Mouse (Mus musculus) liver, postnatal 0 days (tissue): Measurements from ENCODE around the gene Pnldc1. TPM values are rescaled to one million over a fixed set of nuclear protein-coding genes. Genes with fewer than 3 reads are reported as not detected.
"Not testable (repeated sequence)": the region's sequence is repeated elsewhere in the genome, so short reads cannot be mapped to it uniquely, and the experiment has no call there.

Experiments used
- ATAC-seq: fragments of 200-750 bp; cut with Nextera tagmentation; 2 replicates; pipeline ENCODE4 v1.8.0; 2017; ENCODE audit warnings: mild to moderate bottlenecking, moderate library complexity
- DNase-seq: peaks from one replicate; pipeline ENCODE4 v3.0.0-alpha.2; 2016
- H3K27ac ChIP-seq: fragments of 300-500 bp; sonication (generic); 2 replicates; pipeline ENCODE4 v1.5.1; 2014; ENCODE audit warnings: antibody characterized with exemption, moderate library complexity, mild to moderate bottlenecking, low read depth
- H3K27me3 ChIP-seq: fragments of 300-500 bp; sonication (generic); 2 replicates; pipeline ENCODE4 v1.6.1; 2014; ENCODE audit warnings: low read length, control low read depth, mixed read lengths; ENCODE audit not compliant: insufficient read depth
- H3K36me3 ChIP-seq: fragments of 300-500 bp; sonication (generic); replicated peaks from 2 replicates; pipeline ENCODE4 v1.6.1; 2014; ENCODE audit warnings: mild to moderate bottlenecking, control low read depth, low read length, moderate library complexity, mixed read lengths; ENCODE audit not compliant: insufficient read depth
- H3K4me1 ChIP-seq: fragments of 300-500 bp; sonication (generic); 2 replicates; pipeline ENCODE4 v1.6.1; 2014; ENCODE audit warnings: antibody characterized with exemption, mild to moderate bottlenecking, control low read depth; ENCODE audit not compliant: insufficient read depth
- H3K4me2 ChIP-seq: fragments of 300-500 bp; sonication (generic); 2 replicates; pipeline ENCODE4 v1.6.1; 2014; ENCODE audit warnings: low read depth, mild to moderate bottlenecking, low read length, moderate library complexity, mixed read lengths
- H3K4me3 ChIP-seq: fragments of 300-500 bp; sonication (generic); 2 replicates; pipeline ENCODE4 v1.5.1; 2014; ENCODE audit warnings: low read depth, low read length
- H3K9ac ChIP-seq: fragments of 300-500 bp; sonication (generic); replicated peaks from 2 replicates; pipeline ENCODE4 v1.6.1; 2014; ENCODE audit warnings: mild to moderate bottlenecking, moderate library complexity
- H3K9me3 ChIP-seq: fragments of 300-500 bp; sonication (generic); 2 replicates; pipeline ENCODE4 v1.6.1; 2016; ENCODE audit warnings: mild to moderate bottlenecking, control low read depth, low read length, mixed read lengths
- CTCF ChIP-seq: sonication (generic); IDR thresholded peaks from 2 replicates; pipeline ENCODE4 v1.5.1; 2016; ENCODE audit warnings: antibody characterized with exemption, low read depth
- EP300 ChIP-seq: IDR thresholded peaks from 2 replicates; pipeline ENCODE4 v1.6.1; 2016; ENCODE audit warnings: antibody characterized with exemption, low read depth, mild to moderate bottlenecking
- WGBS: fragments of 180-500 bp; shearing (Covaris S2); extraction: QIAGEN DNeasy Blood & Tissue Kit; methylation state at CpG from one replicate; pipeline ENCODE4 v1.1.7; 2014; ENCODE audit not compliant: insufficient replicate concordance; 5-methylcytosine and 5-hydroxymethylcytosine counted together
- polyA plus RNA-seq: library from polyadenylated mRNA; unstranded; fragments of >200 nt; fragmentation: Nextera tagmentation; extraction: Ambion mirVana; gene quantifications from 2 replicates; pipeline ENCODE4 v1.2.1, GENCODE M21; 2015

Gene Pnldc1
- polyA plus RNA-seq, 1 experiment from 2014 or later = 0.95 TPM

GRCm38 (mm10) chr17:12940151-12940805 is 30.2 kb upstream of the Pnldc1 start, which contains the start of gene Acat3:
Gene Acat3 (minus strand): TSS chr17:12940600.
- H3K27me3 ChIP-seq = no peaks in the 10 kb centered on the region
- H3K4me2 ChIP-seq = peak within 1 kb of the TSS; percentile 73
- peaks cover 6% of the 10 kb centered on the region; the same call in 1 of the 2 replicates for H3K36me3 ChIP-seq
- H3K4me1 ChIP-seq = peaks cover 8% of the 10 kb centered on the region
- ATAC-seq = peak; percentile 54
- 10% methylated on average over 26 of the region's 27 CpGs for WGBS
- TF ChIP-seq EP300 = 0 out of 2 replicates have a peak, but pooled peaks have one; percentile 39
- TF ChIP-seq CTCF = no peak
- peak within 1 kb of the TSS; percentile 44 for H3K9ac ChIP-seq
- DNase-seq = peak; percentile 66
- H3K9me3 ChIP-seq = no peaks in the 10 kb centered on the region
- peak within 1 kb of the TSS; percentile 68 for H3K27ac ChIP-seq
- peak within 1 kb of the TSS; percentile 39 for H3K4me3 ChIP-seq

- peak overlapping the region; percentile 68 for H3K27ac ChIP-seq
- peak overlapping the region; percentile 39 for H3K4me3 ChIP-seq
- not testable (repeated sequence) for H3K27me3 ChIP-seq, H3K4me1 ChIP-seq, H3K9me3 ChIP-seq, DNase-seq, H3K36me3 ChIP-seq
- WGBS = 44% methylated on average over 2 of the region's 12 CpGs
- 0 out of 2 replicates have a peak, but pooled peaks have one; percentile 5 for ATAC-seq
- H3K4me2 ChIP-seq = peak overlapping the region; percentile 73
- H3K9ac ChIP-seq = peak overlapping the region; percentile 44
Observed at GRCm38 (mm10) chr17:12939377-12940148, 29.5 kb upstream of the Pnldc1 start.

- H3K4me2 ChIP-seq = peak overlapping the region; percentile 6; the same call in 1 of the 2 replicates
- ATAC-seq = no peak
- H3K4me1 ChIP-seq = peaks cover 8% of the 10 kb centered on the region
- 0 out of 2 replicates have a peak, but pooled peaks cover 1% of the 10 kb centered on the region for H3K36me3 ChIP-seq
- H3K27me3 ChIP-seq = no peaks in the 10 kb centered on the region
- no peak for DNase-seq
- H3K27ac ChIP-seq = peak overlapping the region; percentile 71
- WGBS = 55% methylated on average over 2 of the region's 2 CpGs
- no peak overlapping the region for H3K4me3 ChIP-seq
- no peak overlapping the region for H3K9ac ChIP-seq
- H3K9me3 ChIP-seq = no peaks in the 10 kb centered on the region
- TF ChIP-seq CTCF (no peak), EP300 (no peak)
Observed at GRCm38 (mm10) chr17:12938077-12938476, 28.0 kb upstream of the Pnldc1 start.

GRCm38 (mm10) chr17:12937412-12937970 is 27.5 kb upstream of the Pnldc1 start:
- Histone ChIP-seq H3K9me3 (no peaks in the 10 kb centered on the region), H3K36me3 (no peaks in the 10 kb centered on the region), H3K4me2 (no peak overlapping the region), H3K27ac (peak overlapping the region; percentile 71), H3K4me3 (no peak overlapping the region), H3K27me3 (no peaks in the 10 kb centered on the region), H3K4me1 (peaks cover 8% of the 10 kb centered on the region), H3K9ac (no peak overlapping the region)
- TF ChIP-seq EP300 (no peak), CTCF (no peak)
- ATAC-seq = peak; percentile 64
- peak; percentile 40 for DNase-seq
- WGBS = 67% methylated on average over 2 of the region's 2 CpGs

GRCm38 (mm10) chr17:12935719-12936118 is 25.7 kb upstream of the Pnldc1 start:
- 40% methylated on average over 4 of the region's 4 CpGs for WGBS
- no peak overlapping the region for H3K9ac ChIP-seq
- no peak overlapping the region for H3K4me2 ChIP-seq
- H3K4me3 ChIP-seq = no peak overlapping the region
- TF ChIP-seq EP300 (peak; percentile 72; the same call in 1 of the 2 replicates), CTCF (no peak)
- ATAC-seq (peak; percentile 69), DNase-seq (no peak)
- peak overlapping the region; percentile 71 for H3K27ac ChIP-seq
- H3K27me3 ChIP-seq = no peaks in the 10 kb centered on the region
- H3K9me3 ChIP-seq = no peaks in the 10 kb centered on the region
- H3K36me3 ChIP-seq = no peaks in the 10 kb centered on the region
- peaks cover 3% of the 10 kb centered on the region; the same call in 1 of the 2 replicates for H3K4me1 ChIP-seq

GRCm38 (mm10) chr17:12931576-12931975 is 21.5 kb upstream of the Pnldc1 start:
- not testable (repeated sequence) for H3K4me3 ChIP-seq, DNase-seq, H3K36me3 ChIP-seq, H3K4me2 ChIP-seq, H3K9me3 ChIP-seq, ATAC-seq, H3K27ac ChIP-seq, H3K4me1 ChIP-seq, H3K9ac ChIP-seq, H3K27me3 ChIP-seq
- WGBS = 86% methylated on average over 5 of the region's 5 CpGs
